Mouse (Mus musculus): ENCODE measurements around the gene Ewsr1. TPM values are rescaled to one million over a fixed set of nuclear protein-coding genes. Genes with fewer than 3 reads are reported as not detected.

The Ewsr1 gene
- polyA plus RNA-seq, 1 experiment from 2014 or later, result 920 TPM

- peak; percentile 69 for ATAC-seq (ENCODE audit: low FRiP score, low read depth)
- H3K27ac ChIP-seq, result no peak overlapping the region
- WGBS, result 27% methylated on average over 13 of the region's 13 CpGs
Measured at GRCm38 (mm10) chr11:5114931-5115581, 16.0 kb upstream of the Ewsr1 start.

GRCm38 (mm10) chr11:5113645-5114044, 14.6 kb upstream of the Ewsr1 start:
- ATAC-seq (ENCODE audit: low FRiP score, low read depth), result no peak
- H3K27me3 ChIP-seq, result no peaks in the 10 kb centered on the region
- H3K27ac ChIP-seq, result no peak overlapping the region
- no peaks in the 10 kb centered on the region; the same call in 1 of the 2 replicates for H3K4me1 ChIP-seq
- no peak overlapping the region for H3K9ac ChIP-seq
- H3K9me3 ChIP-seq, result no peaks in the 10 kb centered on the region
- H3K4me3 ChIP-seq, result no peak overlapping the region
- no peak overlapping the region for H3K4me2 ChIP-seq (replicated peaks)
- no peaks in the 10 kb centered on the region for H3K36me3 ChIP-seq
- WGBS, result 79% methylated on average over 7 of the region's 7 CpGs

More at GRCm38 (mm10) chr11:5114931-5115581, 16.0 kb upstream of the Ewsr1 start:
- Histone ChIP-seq H3K36me3 (no peaks in the 10 kb centered on the region), H3K27me3 (no peaks in the 10 kb centered on the region), H3K9ac (no peak overlapping the region), H3K4me2 (replicated peaks) (no peak overlapping the region), H3K4me3 (no peak overlapping the region), H3K4me1 (no peaks in the 10 kb centered on the region; the same call in 1 of the 2 replicates), H3K9me3 (no peaks in the 10 kb centered on the region)

- Histone ChIP-seq H3K27me3 (no peaks in the 10 kb centered on the region), H3K4me1 (no peaks in the 10 kb centered on the region), H3K9ac (no peak overlapping the region), H3K36me3 (peaks cover 17% of the 10 kb centered on the region; the same call in 1 of the 2 replicates), H3K27ac (no peak overlapping the region), H3K9me3 (no peaks in the 10 kb centered on the region), H3K4me3 (no peak overlapping the region), H3K4me2 (replicated peaks) (no peak overlapping the region)
- no peak for ATAC-seq (ENCODE audit: low FRiP score, low read depth)
- 53% methylated on average over 8 of the region's 8 CpGs for WGBS
Measured at GRCm38 (mm10) chr11:5109441-5109840, 10.4 kb upstream of the Ewsr1 start.

- Histone ChIP-seq H3K4me2 (replicated peaks) (no peak overlapping the region), H3K27ac (no peak overlapping the region), H3K4me3 (no peak overlapping the region), H3K27me3 (no peaks in the 10 kb centered on the region), H3K36me3 (peaks cover 32% of the 10 kb centered on the region; the same call in 1 of the 2 replicates), H3K4me1 (peaks cover 19% of the 10 kb centered on the region), H3K9ac (no peak overlapping the region), H3K9me3 (no peaks in the 10 kb centered on the region)
- ATAC-seq (ENCODE audit: low FRiP score, low read depth), result no peak
- WGBS, result 97% methylated on average over 4 of the region's 4 CpGs
Measured at GRCm38 (mm10) chr11:5103986-5104509, 5.0 kb upstream of the Ewsr1 start.

GRCm38 (mm10) chr11:5102384-5102783, 3.3 kb upstream of the Ewsr1 start:
- Histone ChIP-seq H3K36me3 (peaks cover 32% of the 10 kb centered on the region; the same call in 1 of the 2 replicates), H3K27me3 (no peaks in the 10 kb centered on the region), H3K9ac (no peak overlapping the region), H3K4me1 (peaks cover 22% of the 10 kb centered on the region), H3K4me2 (replicated peaks) (no peak overlapping the region), H3K4me3 (no peak overlapping the region), H3K27ac (no peak overlapping the region), H3K9me3 (no peaks in the 10 kb centered on the region)
- 89% methylated on average over 7 of the region's 7 CpGs for WGBS
- no peak for ATAC-seq (ENCODE audit: low FRiP score, low read depth)

- WGBS, result 68% methylated on average over 6 of the region's 6 CpGs
- H3K27me3 ChIP-seq, result no peaks in the 10 kb centered on the region
- no peak overlapping the region for H3K9ac ChIP-seq
- H3K4me2 ChIP-seq (replicated peaks), result peak overlapping the region; percentile 75; the same call in 1 of the 2 replicates
- peaks cover 32% of the 10 kb centered on the region; the same call in 1 of the 2 replicates for H3K36me3 ChIP-seq
- no peak for ATAC-seq (ENCODE audit: low FRiP score, low read depth)
- no peaks in the 10 kb centered on the region for H3K9me3 ChIP-seq
- no peak overlapping the region for H3K4me3 ChIP-seq
- H3K4me1 ChIP-seq, result peaks cover 30% of the 10 kb centered on the region
- no peak overlapping the region for H3K27ac ChIP-seq
Measured at GRCm38 (mm10) chr11:5101641-5102040, 2.6 kb upstream of the Ewsr1 start.

- H3K4me2 ChIP-seq (replicated peaks), result peak overlapping the region; percentile 75
- WGBS, result 29% methylated on average over 5 of the region's 5 CpGs
- peaks cover 38% of the 10 kb centered on the region for H3K4me1 ChIP-seq
- H3K36me3 ChIP-seq, result peaks cover 29% of the 10 kb centered on the region; the same call in 1 of the 2 replicates
- H3K9ac ChIP-seq, result peak overlapping the region; percentile 96
- ATAC-seq (ENCODE audit: low FRiP score, low read depth), result no peak
- no peaks in the 10 kb centered on the region for H3K27me3 ChIP-seq
- no peaks in the 10 kb centered on the region for H3K9me3 ChIP-seq
- H3K27ac ChIP-seq, result no peak overlapping the region
- H3K4me3 ChIP-seq, result peak overlapping the region; percentile 100
Measured at GRCm38 (mm10) chr11:5100801-5101200, 1.7 kb upstream of the Ewsr1 start.

- Histone ChIP-seq H3K9me3 (no peaks in the 10 kb centered on the region), H3K4me2 (replicated peaks) (peak overlapping the region; percentile 75), H3K36me3 (peaks cover 24% of the 10 kb centered on the region; the same call in 1 of the 2 replicates), H3K9ac (peak overlapping the region; percentile 96), H3K27me3 (no peaks in the 10 kb centered on the region), H3K27ac (peak overlapping the region; percentile 96), H3K4me3 (peak overlapping the region; percentile 100), H3K4me1 (peaks cover 39% of the 10 kb centered on the region)
- no peak for ATAC-seq (ENCODE audit: low FRiP score, low read depth)
- WGBS, result 3% methylated on average over 7 of the region's 7 CpGs
Measured at GRCm38 (mm10) chr11:5100283-5100682, 1.2 kb upstream of the Ewsr1 start.

GRCm38 (mm10) chr11:5099576-5100183, 614 bp upstream of the Ewsr1 start:
- peak overlapping the region; percentile 96 for H3K27ac ChIP-seq
- peak overlapping the region; percentile 75 for H3K4me2 ChIP-seq (replicated peaks)
- WGBS, result 0% methylated on average over 31 of the region's 31 CpGs
- H3K27me3 ChIP-seq, result no peaks in the 10 kb centered on the region
- H3K36me3 ChIP-seq, result peaks cover 18% of the 10 kb centered on the region; the same call in 1 of the 2 replicates
- H3K9me3 ChIP-seq, result no peaks in the 10 kb centered on the region
- ATAC-seq (ENCODE audit: low FRiP score, low read depth), result peak; percentile 70
- peak overlapping the region; percentile 96 for H3K9ac ChIP-seq
- H3K4me3 ChIP-seq, result peak overlapping the region; percentile 100
- peaks cover 39% of the 10 kb centered on the region for H3K4me1 ChIP-seq

- Histone ChIP-seq H3K27ac (peak overlapping the region; percentile 96), H3K4me3 (peak overlapping the region; percentile 100), H3K4me2 (replicated peaks) (peak overlapping the region; percentile 91), H3K4me1 (peaks cover 44% of the 10 kb centered on the region), H3K9ac (peak overlapping the region; percentile 96), H3K9me3 (no peaks in the 10 kb centered on the region), H3K27me3 (no peaks in the 10 kb centered on the region), H3K36me3 (peaks cover 3% of the 10 kb centered on the region; the same call in 1 of the 2 replicates)
- WGBS, result under 1% methylated on average over 44 of the region's 44 CpGs
- no peak for ATAC-seq (ENCODE audit: low FRiP score, low read depth)
Measured at GRCm38 (mm10) chr11:5098035-5098735, 881 bp downstream of the Ewsr1 start.

- H3K9ac ChIP-seq, result peak overlapping the region; percentile 96; the same call in 1 of the 2 replicates
- H3K27me3 ChIP-seq, result no peaks in the 10 kb centered on the region
- no peaks in the 10 kb centered on the region for H3K9me3 ChIP-seq
- H3K27ac ChIP-seq, result no peak overlapping the region
- peak overlapping the region; percentile 91 for H3K4me2 ChIP-seq (replicated peaks)
- no peak for ATAC-seq (ENCODE audit: low FRiP score, low read depth)
- peaks cover 40% of the 10 kb centered on the region for H3K4me1 ChIP-seq
- 75% methylated on average over 8 of the region's 8 CpGs for WGBS
- H3K36me3 ChIP-seq, result peaks cover 10% of the 10 kb centered on the region
- peak overlapping the region; percentile 100 for H3K4me3 ChIP-seq
Measured at GRCm38 (mm10) chr11:5096480-5097020, 2.5 kb downstream of the Ewsr1 start.
